Mouse (Mus musculus): ENCODE results near the gene Bend7.
A peak's percentile ranks its signal among the peaks of the same experiment; 100 is the strongest.

Bend7 gene

GRCm38 (mm10) chr2:4717769-4718661 lies at the start of gene Bend7:
Gene Bend7 (plus strand): TSS chr2:4717831.
- peak in 1 of 2 experiments; percentile 24 for DNase-seq (ENCODE audit: low spot score in 2 of 2)

- DNase-seq (ENCODE audit: low spot score in 2 of 2), result no peak
These were observed 49.0 kb upstream of the Bend7 start for GRCm38 (mm10) chr2:4668626-4669025.

DNA sequence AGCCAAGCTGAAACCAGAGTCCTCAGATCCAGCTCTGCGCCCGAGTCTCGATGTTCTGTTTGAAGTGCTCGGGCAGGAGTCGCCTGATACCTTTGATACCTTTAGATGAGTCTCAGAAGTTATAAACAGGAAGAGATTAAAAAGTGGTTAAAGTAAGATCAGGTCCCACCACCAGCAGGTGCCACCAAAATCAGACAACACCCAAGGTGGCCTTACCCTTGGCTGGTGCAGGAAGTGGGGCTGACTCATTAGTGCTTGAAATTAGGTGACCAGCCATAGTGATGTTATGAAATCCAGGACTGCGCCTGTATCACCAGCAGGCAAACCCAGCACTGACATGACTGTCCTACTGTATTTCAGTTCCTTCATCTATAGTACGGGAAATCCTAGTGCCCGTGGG lies 47.9 kb upstream of the Bend7 start:
- no peak for DNase-seq (ENCODE audit: low spot score in 2 of 2)

DNA sequence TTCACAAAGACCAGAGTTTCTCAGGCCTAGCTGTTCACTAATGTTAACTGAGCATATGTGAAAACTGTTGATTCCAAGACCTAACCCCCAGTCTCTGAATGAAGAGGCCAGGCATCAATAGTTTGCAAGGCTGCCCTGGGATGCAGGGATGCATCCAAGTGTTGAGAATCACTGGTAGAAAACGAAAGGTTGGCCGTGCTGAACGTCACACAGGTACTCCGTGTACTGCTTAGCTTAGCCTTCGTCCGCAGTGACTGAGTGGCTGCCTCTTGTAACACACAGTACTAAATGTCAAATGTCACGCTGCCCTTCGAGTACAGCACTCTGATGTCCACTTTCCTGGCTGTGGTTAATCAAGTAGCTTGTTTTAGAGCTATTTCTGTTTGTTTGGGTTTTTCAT lies 46.0 kb upstream of the Bend7 start:
- DNase-seq (ENCODE audit: low spot score in 2 of 2), result no peak

DNA sequence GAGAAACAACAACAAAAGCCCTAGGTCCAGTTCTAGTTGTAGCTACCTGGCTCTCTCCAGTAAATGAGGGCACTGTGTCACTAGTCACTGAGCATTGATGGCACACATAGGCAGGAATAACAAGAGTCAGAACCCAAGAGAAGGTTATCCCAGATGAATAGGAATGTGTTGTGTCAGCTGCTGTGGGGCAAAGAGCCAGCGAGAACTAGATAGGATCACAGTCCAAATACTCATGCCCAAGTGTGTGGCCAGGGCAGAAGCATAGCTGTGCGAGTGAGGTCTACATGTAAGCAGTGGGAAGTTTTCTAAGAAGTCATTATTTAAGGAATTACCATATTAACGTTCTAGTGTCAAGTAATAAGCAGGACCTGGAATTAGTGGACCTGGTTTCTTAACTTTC lies 37.7 kb upstream of the Bend7 start:
- no peak for DNase-seq (ENCODE audit: low spot score in 2 of 2)

DNA sequence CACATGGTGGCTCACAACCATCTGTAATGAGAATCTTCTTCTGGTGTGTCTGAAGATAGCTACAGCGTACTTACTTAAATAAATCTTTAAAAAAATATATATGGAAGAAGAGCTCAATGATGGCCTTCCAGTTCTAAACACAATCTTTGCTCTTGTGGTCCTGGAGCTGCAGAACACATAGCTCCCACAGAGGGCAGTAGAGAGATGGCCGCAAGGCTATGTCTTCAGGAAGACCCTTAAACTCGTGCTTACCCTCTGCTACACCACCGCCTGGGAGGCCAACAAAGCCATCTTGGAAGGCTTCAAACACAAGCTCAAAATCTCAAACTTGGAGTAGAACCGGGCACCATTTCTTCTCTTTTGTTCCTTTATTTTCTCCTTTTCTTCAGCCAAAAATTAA lies 6.4 kb upstream of the Bend7 start:
- DNase-seq (ENCODE audit: low spot score in 2 of 2), result no peak

DNA sequence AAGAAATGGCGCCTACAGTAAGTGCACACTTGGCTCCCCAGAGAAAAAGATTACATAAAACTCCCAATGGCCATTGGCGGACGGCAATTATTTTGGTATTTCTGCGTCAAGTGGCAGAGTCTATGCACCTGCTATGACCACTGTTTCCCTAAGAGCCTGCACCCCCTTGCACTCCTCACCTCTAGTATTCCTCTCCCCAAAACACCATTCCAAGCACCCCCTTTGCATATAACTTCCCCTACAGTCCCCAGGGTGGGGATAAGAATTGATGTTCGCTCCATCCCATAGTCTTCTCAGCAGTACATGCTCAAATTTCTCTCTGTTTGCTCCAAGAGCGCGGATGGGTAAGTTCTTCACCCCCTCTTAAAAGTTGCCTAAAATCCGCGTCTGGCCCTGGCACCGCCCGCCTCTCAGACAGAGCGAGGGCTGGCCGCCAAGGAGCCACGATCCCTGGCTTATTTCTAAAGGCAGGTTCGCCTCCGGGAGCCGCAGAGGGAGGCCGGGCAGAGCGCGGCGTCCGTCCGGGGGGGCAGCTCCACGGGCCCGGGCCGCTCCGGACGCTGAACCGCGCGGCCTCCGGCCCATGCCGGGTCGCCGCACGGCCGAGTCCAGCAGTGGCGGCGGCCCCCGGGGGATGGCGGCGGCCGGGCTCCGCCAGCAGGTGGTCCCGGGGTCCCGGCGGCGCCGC lies 406 bp upstream of the Bend7 start:
- peak in 1 of 2 experiments; percentile 17 for DNase-seq (ENCODE audit: low spot score in 2 of 2)

- no peak for DNase-seq (ENCODE audit: low spot score in 2 of 2)
These were observed 5.5 kb downstream of the Bend7 start for GRCm38 (mm10) chr2:4723088-4723487.

DNA sequence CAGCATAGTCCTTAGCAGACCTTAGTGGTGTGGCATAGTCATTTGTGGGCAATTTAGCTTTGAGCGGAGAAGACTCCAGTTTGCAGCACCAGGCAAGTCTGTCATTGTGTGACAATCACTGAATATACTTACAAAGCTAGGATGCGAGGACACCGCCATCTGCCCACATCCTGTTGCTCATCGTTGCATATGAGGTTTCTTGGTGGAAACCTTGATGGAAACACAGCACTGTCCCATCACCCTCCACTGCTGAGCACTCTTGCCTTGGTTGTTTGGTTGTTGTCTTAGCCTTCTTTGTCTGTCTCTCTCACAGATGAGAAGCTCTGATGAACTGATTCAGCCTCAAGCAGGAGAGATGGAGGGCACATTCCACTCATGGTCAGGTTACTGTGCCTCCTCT lies 12.5 kb downstream of the Bend7 start:
- no peak for DNase-seq (ENCODE audit: low spot score in 2 of 2)

- DNase-seq (ENCODE audit: low spot score in 2 of 2), result no peak
These were observed 16.3 kb downstream of the Bend7 start for GRCm38 (mm10) chr2:4733971-4734370.

DNA sequence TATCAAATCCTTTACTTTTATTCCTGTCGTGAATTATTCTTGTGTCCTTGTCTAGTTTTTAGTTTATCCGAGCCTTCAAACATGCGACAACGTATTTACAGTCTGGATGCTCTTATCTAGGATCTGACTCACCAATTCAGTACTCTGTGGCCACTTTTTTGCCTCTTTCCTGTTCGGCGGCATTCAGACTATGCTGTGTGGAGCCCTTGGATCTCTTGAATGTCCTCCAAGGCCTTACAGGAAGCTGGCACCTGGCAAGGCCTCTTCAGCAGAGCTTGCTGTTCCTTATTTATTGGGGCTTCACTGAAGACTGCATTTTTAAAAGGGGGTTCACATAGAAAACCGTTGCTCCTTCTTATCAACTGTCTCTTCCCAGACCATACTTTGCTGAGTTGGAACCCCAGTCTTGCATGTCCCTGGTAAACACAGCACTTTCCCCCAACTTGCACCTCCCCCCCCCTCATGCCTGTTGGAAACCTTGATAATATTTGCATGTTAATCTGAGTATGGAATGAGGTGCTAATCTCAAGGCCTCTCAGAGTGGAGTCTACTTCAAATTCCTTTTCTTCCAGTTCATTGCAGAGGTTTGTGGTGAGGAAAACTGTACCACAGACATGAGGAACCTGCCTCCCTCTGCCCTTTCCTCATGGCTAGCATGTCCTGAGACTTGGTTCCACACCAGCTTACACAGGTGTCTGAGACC lies 18.6 kb downstream of the Bend7 start:
- no peak for DNase-seq (ENCODE audit: low spot score in 2 of 2)

DNA sequence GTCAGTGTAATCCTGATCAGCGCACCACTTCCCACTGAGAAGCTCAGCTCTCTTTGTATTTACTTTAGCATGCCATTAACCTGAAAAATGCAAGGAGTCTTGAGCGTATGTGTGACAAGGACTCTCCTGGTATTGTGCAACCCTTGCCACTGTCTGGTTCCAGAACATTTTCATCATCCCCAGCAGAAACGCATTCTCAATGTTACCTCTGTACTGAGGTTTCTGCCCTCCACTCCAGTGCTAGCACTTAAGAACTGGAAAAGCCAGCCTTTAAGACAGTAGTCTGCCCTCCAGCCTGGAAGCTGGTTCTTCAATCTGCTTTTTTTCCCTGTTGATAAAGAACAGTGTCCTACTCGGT lies 19.1 kb downstream of the Bend7 start:
- no peak for DNase-seq (ENCODE audit: low spot score in 2 of 2)

GRCm38 (mm10) chr2:4751918-4752317 lies 34.3 kb downstream of the Bend7 start:
- no peak for DNase-seq (ENCODE audit: low spot score in 2 of 2)

GRCm38 (mm10) chr2:4755716-4756115 lies 38.1 kb downstream of the Bend7 start:
- no peak for DNase-seq (ENCODE audit: low spot score in 2 of 2)

DNA sequence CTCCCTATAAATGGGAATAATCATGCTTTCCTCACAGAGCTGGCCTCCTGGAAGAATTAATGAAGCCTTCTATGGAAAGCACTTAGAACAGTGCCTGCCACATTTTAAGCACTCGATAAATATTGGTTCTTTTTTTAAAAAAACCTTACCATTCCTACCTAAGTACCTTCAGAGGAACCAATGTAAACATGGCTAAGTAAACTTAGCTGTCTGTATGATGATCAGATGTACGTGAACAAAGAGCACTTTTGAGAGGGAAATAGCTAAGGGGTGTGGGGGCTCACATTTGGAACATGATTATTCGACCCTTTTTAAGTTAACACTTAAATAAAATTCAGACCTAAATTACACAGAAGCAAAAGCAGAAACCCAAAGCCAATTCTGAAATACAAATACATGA lies 39.6 kb downstream of the Bend7 start:
- DNase-seq (ENCODE audit: low spot score in 2 of 2), result no peak

DNA sequence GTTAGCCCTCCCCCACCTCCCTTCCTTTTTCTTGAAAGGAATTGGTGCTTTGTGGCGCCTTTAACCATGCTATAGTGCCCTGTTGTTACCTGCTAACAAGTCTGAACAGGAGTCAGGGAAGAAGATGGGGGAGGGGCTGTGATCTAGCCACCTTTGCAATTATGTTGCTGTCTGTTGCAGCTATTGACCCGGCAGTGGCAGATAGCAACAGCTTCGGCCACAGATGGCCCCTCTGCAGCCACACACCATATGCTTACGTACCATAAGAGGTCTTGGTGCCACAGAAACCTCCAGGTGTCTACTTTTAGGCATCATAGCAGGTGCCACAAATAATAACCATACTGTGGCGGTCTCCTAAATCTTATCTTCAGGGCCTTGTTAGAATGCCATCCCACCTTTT lies 43.1 kb downstream of the Bend7 start:
- DNase-seq (ENCODE audit: low spot score in 2 of 2), result no peak

DNA sequence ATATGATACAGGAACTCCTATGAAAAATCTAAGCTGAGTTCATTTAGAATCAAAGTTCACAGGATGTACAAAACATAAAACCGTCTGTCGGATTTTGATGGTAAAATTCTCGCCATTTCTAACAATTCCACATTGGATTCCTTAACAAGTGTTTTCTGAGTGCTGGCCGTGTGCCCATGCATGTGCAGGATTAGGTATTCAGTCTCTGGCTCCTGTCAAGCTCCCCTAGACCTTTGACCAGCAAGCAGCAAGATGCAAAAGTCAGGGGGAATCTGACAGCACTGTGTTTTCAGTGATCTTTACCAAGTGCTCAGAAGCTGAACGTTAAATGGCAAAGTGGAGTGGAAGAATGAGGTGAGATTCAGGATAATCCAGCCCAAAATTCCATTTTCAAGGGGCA lies 44.3 kb downstream of the Bend7 start:
- no peak for DNase-seq (ENCODE audit: low spot score in 2 of 2)

DNA sequence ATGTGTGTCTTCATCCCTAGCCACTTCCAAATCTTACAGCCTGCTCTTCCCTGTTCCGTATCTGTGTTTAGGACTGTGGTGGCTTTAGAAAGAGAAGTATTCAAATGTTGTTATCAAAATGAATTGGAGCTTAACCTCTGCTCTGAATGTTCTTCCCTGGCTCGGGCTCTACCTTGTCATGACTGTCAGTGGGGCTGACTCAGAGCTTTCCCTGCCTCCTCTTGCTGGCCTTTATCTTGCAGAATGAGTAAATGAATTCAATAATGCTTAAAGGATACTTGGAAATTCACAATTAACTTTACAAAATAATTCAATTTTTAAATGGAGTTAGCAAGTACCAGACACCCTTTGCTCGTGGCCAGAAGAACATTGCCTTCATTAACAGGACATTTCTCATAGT lies 46.4 kb downstream of the Bend7 start:
- DNase-seq (ENCODE audit: low spot score in 2 of 2), result no peak

GRCm38 (mm10) chr2:4770376-4770775 lies 52.7 kb downstream of the Bend7 start:
- no peak for DNase-seq (ENCODE audit: low spot score in 2 of 2)

GRCm38 (mm10) chr2:4773911-4774310 lies 56.3 kb downstream of the Bend7 start:
- DNase-seq (ENCODE audit: low spot score in 2 of 2), result no peak

DNA sequence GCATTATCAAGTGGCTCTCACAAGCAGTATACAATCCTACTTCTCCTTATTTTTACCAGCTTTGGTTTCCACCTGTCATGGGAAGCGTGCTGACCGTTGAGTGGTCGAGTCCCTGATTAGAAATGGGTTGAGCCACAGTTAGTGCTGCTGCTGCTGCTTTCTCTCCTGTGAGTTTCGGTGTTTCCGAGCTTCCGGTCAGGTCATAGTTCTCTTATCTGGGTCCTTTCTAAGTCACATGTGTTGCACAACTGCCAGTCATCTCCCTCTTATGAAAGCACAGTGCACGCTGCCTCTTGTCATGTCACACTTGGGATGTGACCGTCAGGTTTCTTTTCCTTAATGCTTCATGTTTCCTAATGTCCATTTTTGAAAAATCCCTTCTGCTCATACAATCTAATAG lies 59.7 kb downstream of the Bend7 start:
- no peak for DNase-seq (ENCODE audit: low spot score in 2 of 2)

DNA sequence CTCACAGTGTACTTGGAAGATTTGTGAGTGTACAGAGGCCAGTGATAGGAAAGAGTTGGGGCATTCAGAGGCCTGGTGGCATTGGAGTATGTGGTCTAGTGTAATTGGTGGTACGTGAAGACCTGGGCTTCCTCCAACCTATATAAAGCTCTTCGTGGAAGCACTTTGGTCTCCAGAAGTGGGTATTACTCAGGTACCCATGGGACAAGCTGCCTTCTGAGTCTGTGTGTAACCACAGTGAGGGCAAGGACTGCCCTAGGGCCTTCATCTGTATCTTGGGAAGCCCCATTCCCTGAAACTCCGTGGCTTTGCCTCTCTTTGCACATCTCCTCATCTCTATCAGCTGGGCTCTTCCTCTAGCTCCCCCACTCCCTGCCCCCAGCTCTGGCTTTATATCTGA lies 64.0 kb downstream of the Bend7 start:
- no peak for DNase-seq (ENCODE audit: low spot score in 2 of 2)

DNA sequence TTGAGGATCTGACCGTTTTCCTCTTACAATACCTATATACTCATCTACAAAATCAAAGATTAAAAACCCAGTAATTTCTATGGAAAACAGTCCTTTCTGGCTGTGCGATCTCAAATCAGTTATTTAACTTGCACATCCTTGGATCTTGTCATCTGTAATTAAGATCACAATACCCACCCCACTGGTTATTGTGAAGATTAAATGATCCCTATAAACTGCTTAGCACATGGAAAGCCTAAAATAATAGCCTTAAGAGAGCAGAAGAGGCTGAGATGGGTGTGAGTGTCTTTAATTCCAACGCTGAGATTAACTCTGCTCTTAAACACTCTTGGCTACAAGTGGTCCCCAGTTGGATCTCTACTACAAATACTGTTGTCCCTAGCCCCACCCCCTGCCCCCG lies 64.8 kb downstream of the Bend7 start:
- DNase-seq (ENCODE audit: low spot score in 2 of 2), result no peak

All from frontal cortex, postnatal 10 days (tissue).